Mouse (Mus musculus) T-helper 17 cell (primary cell): ENCODE results near the gene Rhbdf2.

Source experiments
- in situ Hi-C, 2 experiments: fragments of 300-600 bp; cut with MboI, MseI; formaldehyde crosslinking; loops; 1 replicate in 1 of 2; 2 replicates in 1 of 2; pipeline ENCODE4 v1.15.1; 2025; ENCODE audit warnings: high pct_unique_total_duplicates in 2 of 2

Gene Rhbdf2

DNA sequence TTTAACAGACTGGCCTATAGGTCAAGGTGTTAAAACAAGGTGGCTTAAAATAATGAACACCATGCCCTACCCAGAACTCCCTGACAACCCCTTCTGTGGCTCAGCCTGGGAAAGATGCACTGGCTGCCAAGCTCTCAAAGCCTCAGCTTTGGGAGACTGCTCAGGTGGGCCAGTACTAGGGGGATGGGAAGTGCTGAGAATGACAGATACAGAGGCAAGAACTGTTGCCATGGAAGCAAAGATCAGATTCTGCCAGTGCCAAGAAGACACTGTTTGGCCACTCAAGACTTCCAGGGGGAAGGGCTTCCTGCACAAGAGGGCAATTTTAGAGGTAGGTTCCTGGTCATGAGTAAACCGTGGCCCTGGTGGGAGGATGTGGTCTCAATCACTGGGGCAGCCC is 71.2 kb downstream of the Rhbdf2 start:
- in situ Hi-C loops = loop anchor here in 1 of 2 experiments (5.0 kb wide), 1 partner anchor 72 kb away; the partner anchor contains the start of gene Rhbdf2

DNA sequence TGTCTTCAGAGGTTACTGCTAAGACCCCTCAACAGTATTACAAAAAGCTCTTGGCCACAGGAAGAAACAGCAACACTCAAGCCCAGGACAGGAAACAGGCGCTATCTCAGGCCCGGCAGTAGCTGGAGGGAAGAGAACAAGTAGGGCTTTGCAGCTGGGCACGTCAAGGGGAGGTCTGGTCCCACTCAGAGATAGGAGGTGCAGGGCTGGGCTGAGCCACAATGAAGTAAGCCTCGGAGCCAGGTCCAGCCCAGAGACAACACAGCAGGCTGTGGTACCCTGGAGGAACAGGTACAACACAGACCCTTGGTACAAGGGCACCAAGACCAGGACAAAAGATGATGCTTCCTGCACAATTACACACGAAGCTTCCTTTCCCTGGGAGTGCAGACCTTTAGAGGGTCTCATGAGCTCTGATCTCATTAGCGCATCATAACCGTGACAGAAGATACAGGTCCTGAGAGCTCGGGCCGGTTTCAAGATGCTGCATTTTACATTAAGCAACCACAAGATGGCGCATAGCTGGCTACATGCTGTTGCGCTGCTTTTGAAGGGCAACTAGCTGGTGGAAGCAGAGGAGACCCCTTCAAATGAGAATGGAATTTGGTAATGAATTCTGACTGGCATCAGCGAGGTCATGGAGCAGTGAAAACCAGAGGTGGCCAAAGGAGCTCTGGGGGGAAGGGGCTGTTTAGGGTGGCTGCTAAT is 72.5 kb downstream of the Rhbdf2 start:
- in situ Hi-C loops = no loop called here

DNA sequence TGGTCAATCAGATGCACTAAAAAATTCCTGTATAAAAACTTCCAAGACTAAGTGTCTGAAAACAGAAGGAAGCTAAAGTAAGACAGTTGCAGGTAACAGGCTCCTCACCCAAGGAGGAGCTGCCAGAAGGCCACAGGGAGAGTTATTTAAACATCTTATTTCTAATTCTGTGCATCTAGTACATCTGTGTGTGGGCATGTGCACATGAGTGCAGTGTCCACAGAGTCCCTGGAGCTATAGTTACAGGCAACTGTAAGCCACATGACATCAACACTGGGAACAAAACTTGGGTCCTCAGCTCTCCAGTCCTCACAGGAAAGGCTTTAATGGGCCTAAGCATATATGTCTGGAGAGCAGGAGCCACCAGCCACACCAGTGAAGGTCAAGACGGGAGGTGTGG is 74.6 kb downstream of the Rhbdf2 start:
- in situ Hi-C loops = no loop called here

DNA sequence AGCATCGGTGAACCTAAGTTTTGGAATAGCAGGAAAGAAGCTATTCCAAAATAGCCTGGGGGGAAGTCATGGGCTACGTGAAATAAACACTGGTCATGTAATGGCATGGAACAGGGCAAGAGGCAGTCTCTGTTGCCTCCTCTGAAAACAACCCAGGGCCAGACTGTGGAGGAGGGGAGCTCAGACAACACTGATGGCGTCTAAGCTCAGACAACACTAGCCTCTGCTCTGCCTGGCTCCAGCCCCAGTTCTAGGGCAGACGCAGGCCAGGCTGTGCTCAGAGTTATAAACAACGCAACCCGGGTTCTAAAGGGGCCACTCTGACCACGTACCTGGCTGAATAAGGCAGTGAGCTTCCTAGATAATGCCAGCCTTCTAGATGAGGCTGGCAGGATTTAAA is 76.1 kb downstream of the Rhbdf2 start:
- in situ Hi-C loops = no loop called here

DNA sequence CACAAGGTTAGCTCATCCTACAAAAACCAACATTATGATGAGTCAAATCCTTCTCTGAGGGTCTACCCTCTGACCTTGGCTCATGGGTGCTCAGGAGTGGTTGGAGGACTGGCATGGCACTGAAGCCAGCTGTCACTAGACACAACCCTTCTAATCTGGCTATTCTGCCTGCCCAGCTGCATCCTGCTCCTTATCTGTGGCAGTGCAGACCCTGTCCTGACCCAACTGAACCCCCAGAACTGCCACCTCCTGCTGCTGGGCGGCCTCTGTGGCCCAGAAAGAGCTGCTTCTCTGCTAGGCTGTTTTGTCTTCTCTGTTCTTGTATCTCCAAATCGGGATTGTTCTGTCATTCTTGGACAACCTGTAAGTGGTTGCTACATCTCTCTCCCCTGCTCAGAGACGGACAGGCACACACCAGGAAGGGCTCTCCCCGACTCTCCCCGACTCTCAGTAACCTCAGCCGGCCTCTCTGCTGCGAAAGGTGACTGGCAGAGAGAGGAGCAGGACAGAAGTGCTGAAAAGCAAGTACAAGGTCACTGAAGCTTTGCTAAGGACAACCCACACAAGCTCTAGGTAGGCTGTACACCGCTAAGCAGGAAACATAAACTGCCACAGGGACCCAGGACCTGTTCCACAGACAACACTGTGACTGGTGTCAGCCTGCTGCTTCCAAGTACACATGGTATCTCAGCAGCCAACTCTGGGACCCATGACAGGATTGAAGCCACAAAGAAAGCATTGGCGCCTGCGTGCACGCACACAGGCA is 77.4 kb downstream of the Rhbdf2 start:
- in situ Hi-C loops = no loop called here

DNA sequence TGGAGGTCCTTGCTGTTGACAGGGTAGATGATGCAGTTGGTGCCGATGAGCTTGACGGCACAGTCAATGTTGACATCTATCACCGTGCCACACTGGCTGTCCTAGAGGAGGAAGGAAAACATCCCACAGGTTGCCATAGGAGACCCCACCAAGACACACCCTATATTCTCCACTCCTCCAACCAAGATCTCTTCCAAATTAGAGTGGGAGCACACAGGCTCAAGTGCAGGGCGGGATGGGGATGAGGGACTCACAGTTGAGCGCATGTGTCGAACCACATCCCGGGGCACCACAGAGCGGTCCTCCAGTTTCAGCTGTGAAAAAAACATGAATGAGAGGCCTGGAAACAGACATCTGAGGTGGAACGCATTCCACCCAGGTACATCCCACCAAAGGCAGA is 78.0 kb downstream of the Rhbdf2 start:
- in situ Hi-C loops = no loop called here
